Mouse (Mus musculus): ENCODE results near the gene Sult2a7. TPM values are rescaled to one million over a fixed set of nuclear protein-coding genes. Genes with fewer than 3 reads are reported as not detected.

Sult2a7 gene
- not detected for total RNA-seq (2022)

- no peak for DNase-seq (ENCODE audit: low spot score in 2 of 2)
These were observed at the start of gene Sult2a7 for GRCm38 (mm10) chr7:14494130-14494529. Gene Sult2a7 (minus strand): TSS chr7:14494230.

- no peak for DNase-seq (ENCODE audit: low spot score in 2 of 2)
These were observed 31.2 kb upstream of the Sult2a7 start for GRCm38 (mm10) chr7:14525280-14525679.

- no peak for DNase-seq (ENCODE audit: low spot score in 2 of 2)
These were observed 28.6 kb upstream of the Sult2a7 start for GRCm38 (mm10) chr7:14522636-14523035.

- DNase-seq (ENCODE audit: low spot score in 2 of 2) = no peak
These were observed 24.3 kb upstream of the Sult2a7 start for GRCm38 (mm10) chr7:14518301-14518700.

GRCm38 (mm10) chr7:14492886-14493285 lies 1.1 kb downstream of the Sult2a7 start:
- no peak for DNase-seq (ENCODE audit: low spot score in 2 of 2)

GRCm38 (mm10) chr7:14446534-14446933 lies 47.5 kb downstream of the Sult2a7 start, which contains the start of gene Sult2a8:
Gene Sult2a8 (minus strand): TSS chr7:14446769.
- DNase-seq (ENCODE audit: low spot score in 2 of 2) = no peak

GRCm38 (mm10) chr7:14439581-14439980 lies 54.4 kb downstream of the Sult2a7 start:
- DNase-seq (ENCODE audit: low spot score in 2 of 2) = no peak

- DNase-seq (ENCODE audit: low spot score in 2 of 2) = no peak
These were observed 55.5 kb downstream of the Sult2a7 start for GRCm38 (mm10) chr7:14438484-14438883.

GRCm38 (mm10) chr7:14438029-14438428 lies 56.0 kb downstream of the Sult2a7 start:
- no peak for DNase-seq (ENCODE audit: low spot score in 2 of 2)

Other genes starting within 250 kb of the Sult2a7 start
- not detected for gene Sult2a6, start 239.4 kb downstream of the Sult2a7 start, total RNA-seq (2022)
- gene Obox8, start 160.7 kb downstream of the Sult2a7 start, total RNA-seq (2022) = not detected
- gene Sult2a8, start 47.5 kb downstream of the Sult2a7 start, total RNA-seq (2022) = not detected
- under 1 TPM in 3 of 4 experiments, not detected in 1; 0.14 to 0.31 (median 0.23) TPM for gene Vmn1r90, start 69.3 kb upstream of the Sult2a7 start, total RNA-seq (2022)
- not detected for gene Obox7, start 165.3 kb upstream of the Sult2a7 start, total RNA-seq (2022)

Data from layer of hippocampus, adult 8-10 months (tissue).